Mouse (Mus musculus): ENCODE measurements around the gene Wfdc8. TPM values are rescaled to one million over a fixed set of nuclear protein-coding genes. Genes with fewer than 3 reads are reported as not detected.
"Not testable (repeated sequence)": the region's sequence is repeated elsewhere in the genome, so short reads cannot be mapped to it uniquely, and the experiment has no call there.

Gene Wfdc8
- not detected in 2 replicates for polyA plus RNA-seq (2016; fragmentation: Nextera tagmentation; extraction: Ambion mirVana)

DNA sequence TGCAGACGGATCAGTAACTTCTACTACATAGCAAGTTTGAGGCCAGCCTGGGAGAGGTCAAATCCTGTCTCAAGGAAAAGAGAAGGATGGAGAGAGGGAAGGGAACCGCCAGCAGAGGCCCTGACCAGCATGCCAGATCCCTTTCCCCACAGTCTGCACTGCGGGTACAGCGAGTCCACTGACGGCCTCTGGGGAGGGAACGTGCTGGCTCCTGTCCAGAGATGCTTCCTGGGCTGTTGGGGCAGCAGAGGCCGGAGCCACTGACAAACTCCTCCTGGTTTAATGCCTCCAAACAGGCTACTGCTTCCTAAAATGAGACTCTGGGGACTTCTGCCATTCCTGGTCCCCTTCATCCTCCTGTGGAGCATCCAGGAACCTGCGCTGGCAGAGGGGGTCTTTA is at the start of gene Wfdc8, which contains the start of gene Wfdc6b:
Gene Wfdc8 (minus strand): TSS at position 156 of the 400 bp plus-strand sequence.
Gene Wfdc6b (plus strand): TSS at position 52 of the 400 bp plus-strand sequence.
- H3K9ac ChIP-seq; H3K9me3 ChIP-seq; H3K27ac ChIP-seq; H3K36me3 ChIP-seq (replicated peaks); H3K4me2 ChIP-seq; ATAC-seq (ENCODE audit: low FRiP score); H3K27me3 ChIP-seq; H3K4me1 ChIP-seq; H3K4me3 ChIP-seq (replicated peaks): not testable (repeated sequence)
- WGBS, result 63% methylated on average over 8 of the region's 8 CpGs

DNA sequence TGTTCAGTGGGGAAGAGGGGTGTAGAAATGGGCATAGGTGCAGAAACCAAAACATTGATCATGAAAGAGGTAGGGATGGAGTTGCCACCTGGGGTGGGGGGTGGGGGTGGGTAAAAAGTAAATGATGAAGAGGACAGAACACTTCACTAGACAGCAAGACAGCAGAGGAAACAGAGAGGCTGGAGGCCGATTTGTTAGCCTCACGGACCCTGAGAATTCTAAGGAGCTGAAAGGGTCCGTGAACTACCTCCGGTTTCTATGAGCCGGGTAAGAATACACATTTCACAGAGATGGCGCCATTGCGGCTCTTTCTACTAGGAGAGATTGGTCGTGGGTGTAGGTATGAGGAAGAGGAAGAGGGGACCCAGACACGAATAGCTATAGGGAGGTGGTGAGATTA is 43.1 kb upstream of the Wfdc8 start, which contains the start of gene Wfdc9:
Gene Wfdc9 (minus strand): TSS at position 101 of the 400 bp plus-strand sequence.
- no peaks in the 10 kb centered on the region for H3K36me3 ChIP-seq (replicated peaks)
- H3K4me1 ChIP-seq, result no peaks in the 10 kb centered on the region
- no peak for ATAC-seq (ENCODE audit: low FRiP score)
- H3K9ac ChIP-seq, result no peak within 1 kb of the TSS
- H3K27me3 ChIP-seq, result no peaks in the 10 kb centered on the region
- no peaks in the 10 kb centered on the region for H3K9me3 ChIP-seq
- H3K27ac ChIP-seq, result no peak within 1 kb of the TSS
- WGBS, result 88% methylated on average over 9 of the region's 9 CpGs
- H3K4me2 ChIP-seq, result no peak within 1 kb of the TSS
- H3K4me3 ChIP-seq (replicated peaks), result no peak within 1 kb of the TSS

DNA sequence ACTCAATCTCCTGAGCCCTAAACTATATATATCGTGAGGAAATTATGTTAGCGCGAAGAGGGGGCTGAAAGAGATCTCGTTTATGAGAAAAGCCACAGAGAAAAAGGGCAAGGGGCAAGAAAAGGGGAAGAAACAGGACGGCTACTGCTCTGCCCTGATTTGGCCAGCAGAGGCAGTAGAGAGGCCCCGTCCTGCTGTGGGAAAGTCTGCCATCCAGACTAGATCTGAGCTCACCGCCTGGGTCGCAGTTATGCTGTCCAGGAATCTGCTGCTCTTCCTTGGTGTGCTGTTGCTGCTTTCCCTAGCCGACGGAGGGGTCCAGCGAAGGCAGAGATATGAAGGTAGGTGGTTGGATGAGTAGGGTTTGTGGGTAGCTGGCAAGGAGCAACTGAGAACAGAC is 42.4 kb upstream of the Wfdc8 start, which contains the start of gene Wfdc10:
Gene Wfdc10 (plus strand): TSS at position 189 of the 400 bp plus-strand sequence.
- WGBS, result 20% methylated on average over 11 of the region's 11 CpGs
- no peak within 1 kb of the TSS for H3K27ac ChIP-seq
- H3K4me2 ChIP-seq, result no peak within 1 kb of the TSS
- H3K9ac ChIP-seq, result no peak within 1 kb of the TSS
- no peaks in the 10 kb centered on the region for H3K9me3 ChIP-seq
- no peak within 1 kb of the TSS for H3K4me3 ChIP-seq (replicated peaks)
- H3K27me3 ChIP-seq, result no peaks in the 10 kb centered on the region
- ATAC-seq (ENCODE audit: low FRiP score), result no peak
- H3K4me1 ChIP-seq, result no peaks in the 10 kb centered on the region
- H3K36me3 ChIP-seq (replicated peaks), result no peaks in the 10 kb centered on the region

DNA sequence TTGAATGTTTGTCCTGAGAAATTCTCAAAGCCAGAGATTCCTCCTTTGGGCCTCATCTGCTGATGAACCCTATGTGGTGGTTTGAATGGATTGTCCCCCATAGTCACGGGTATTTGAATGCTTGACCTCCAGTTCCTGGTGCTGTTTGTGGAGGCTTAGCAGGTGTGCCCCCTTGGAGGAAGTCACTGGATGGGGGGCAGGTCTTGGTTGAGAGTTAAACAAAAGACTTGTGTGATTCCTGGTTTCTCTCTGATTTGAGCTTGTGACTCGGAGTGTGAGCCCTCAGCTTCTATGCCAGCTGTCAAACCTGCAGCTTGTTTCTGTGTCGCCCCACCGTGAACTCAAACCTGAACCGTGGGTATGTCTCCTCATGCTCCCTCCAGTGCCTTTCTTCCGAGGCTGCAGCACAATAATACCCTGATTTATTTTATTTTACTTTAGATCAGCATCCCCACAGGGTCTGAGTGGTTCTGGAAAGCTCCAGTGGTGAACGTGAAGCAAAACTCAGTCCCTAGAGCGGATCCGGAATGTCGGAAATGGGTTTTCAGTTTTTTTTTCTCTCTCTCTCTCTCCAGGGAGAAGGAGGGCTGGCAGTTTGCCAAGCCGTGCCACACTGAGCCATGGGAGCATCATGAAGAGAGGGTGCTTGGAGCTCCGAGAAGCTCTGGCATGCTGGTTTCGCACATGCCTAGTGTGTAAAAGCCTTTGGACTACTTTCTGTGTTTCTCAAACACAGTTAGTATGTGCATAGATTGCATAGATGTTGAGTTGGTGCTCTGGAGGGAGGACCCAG is 28.7 kb upstream of the Wfdc8 start:
- no peaks in the 10 kb centered on the region for H3K27me3 ChIP-seq
- no peaks in the 10 kb centered on the region for H3K4me1 ChIP-seq
- H3K9ac ChIP-seq, result no peak overlapping the region
- no peaks in the 10 kb centered on the region for H3K9me3 ChIP-seq
- H3K4me3 ChIP-seq (replicated peaks), result no peak overlapping the region
- H3K27ac ChIP-seq, result no peak overlapping the region
- H3K4me2 ChIP-seq, result no peak overlapping the region
- 85% methylated on average over 13 of the region's 13 CpGs for WGBS
- no peak for ATAC-seq (ENCODE audit: low FRiP score)
- no peaks in the 10 kb centered on the region for H3K36me3 ChIP-seq (replicated peaks)

DNA sequence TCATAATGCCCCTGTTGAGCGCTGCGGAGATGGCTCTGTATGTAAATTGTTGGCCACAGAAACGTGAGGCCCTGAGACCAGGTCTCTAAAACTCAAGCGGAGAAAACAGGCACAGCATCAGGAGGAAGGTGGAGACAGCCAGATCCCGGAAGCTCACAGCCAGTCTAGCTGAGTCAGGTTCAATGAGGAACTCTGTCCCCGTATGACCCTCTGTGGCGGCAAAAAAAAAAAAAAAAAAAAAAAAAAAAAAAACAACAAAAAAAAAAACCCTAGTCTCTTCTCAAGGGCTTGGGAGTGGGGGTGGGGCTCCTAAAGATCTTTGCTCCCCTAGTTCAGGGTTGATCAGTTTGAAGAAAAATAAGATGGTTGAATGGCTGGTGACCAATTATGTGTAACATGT is 27.7 kb upstream of the Wfdc8 start:
- 68% methylated on average over 7 of the region's 7 CpGs for WGBS
- no peaks in the 10 kb centered on the region for H3K4me1 ChIP-seq
- H3K9me3 ChIP-seq, result no peaks in the 10 kb centered on the region
- H3K36me3 ChIP-seq (replicated peaks), result no peaks in the 10 kb centered on the region
- no peak overlapping the region for H3K4me3 ChIP-seq (replicated peaks)
- no peak for ATAC-seq (ENCODE audit: low FRiP score)
- no peak overlapping the region for H3K4me2 ChIP-seq
- no peak overlapping the region for H3K9ac ChIP-seq
- no peaks in the 10 kb centered on the region for H3K27me3 ChIP-seq
- H3K27ac ChIP-seq, result no peak overlapping the region

DNA sequence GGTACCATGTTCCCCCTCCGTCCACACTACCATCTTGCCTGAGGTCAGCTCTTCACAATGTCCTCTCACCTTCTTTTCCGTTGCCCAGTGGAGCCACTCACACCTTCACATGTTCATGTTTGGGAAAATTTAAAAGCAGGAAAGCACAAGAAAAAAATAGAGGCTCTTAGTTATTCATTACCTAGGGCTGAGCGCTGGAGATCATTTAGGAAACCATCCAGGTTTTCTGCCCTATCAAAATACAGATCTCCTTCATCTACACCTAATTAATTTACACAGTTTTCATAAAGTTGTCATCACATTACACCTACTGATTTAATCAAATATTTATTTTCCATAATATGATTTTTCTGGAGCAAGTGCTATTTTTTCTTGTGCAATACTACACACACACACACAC is 25.3 kb upstream of the Wfdc8 start, which contains the start of gene Wfdc16:
Gene Wfdc16 (minus strand): TSS at position 101 of the 400 bp plus-strand sequence.
- ATAC-seq (ENCODE audit: low FRiP score), result no peak
- Histone ChIP-seq H3K4me2 (no peak within 1 kb of the TSS), H3K36me3 (replicated peaks) (no peaks in the 10 kb centered on the region), H3K9me3 (no peaks in the 10 kb centered on the region), H3K4me3 (replicated peaks) (no peak within 1 kb of the TSS), H3K27ac (no peak within 1 kb of the TSS), H3K4me1 (no peaks in the 10 kb centered on the region), H3K27me3 (no peaks in the 10 kb centered on the region), H3K9ac (no peak within 1 kb of the TSS)
- WGBS, result 81% methylated on average over 3 of the region's 3 CpGs

DNA sequence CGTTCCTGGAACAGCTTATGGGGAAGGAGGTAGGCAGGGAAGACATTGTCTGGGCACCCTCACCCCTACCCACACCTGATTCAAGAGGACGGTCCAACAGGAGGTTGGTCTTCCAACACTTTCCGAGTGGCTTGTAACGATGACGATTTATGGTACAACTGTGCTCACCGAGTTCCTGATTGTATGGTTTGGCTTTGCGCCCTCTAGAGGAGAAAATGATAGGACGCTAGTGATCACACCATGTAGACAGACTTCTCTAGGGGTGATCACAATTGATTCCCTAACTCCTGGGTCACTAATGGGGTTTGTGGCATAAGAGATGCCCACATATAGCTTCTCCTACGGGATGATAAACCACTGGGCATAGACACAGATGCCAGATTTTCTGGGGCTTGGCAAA is 21.8 kb upstream of the Wfdc8 start:
- Histone ChIP-seq H3K4me2 (no peak overlapping the region), H3K9me3 (no peaks in the 10 kb centered on the region), H3K4me3 (replicated peaks) (no peak overlapping the region), H3K27ac (no peak overlapping the region), H3K4me1 (no peaks in the 10 kb centered on the region), H3K9ac (no peak overlapping the region), H3K27me3 (no peaks in the 10 kb centered on the region), H3K36me3 (replicated peaks) (no peaks in the 10 kb centered on the region)
- ATAC-seq (ENCODE audit: low FRiP score), result no peak
- 86% methylated on average over 9 of the region's 9 CpGs for WGBS

DNA sequence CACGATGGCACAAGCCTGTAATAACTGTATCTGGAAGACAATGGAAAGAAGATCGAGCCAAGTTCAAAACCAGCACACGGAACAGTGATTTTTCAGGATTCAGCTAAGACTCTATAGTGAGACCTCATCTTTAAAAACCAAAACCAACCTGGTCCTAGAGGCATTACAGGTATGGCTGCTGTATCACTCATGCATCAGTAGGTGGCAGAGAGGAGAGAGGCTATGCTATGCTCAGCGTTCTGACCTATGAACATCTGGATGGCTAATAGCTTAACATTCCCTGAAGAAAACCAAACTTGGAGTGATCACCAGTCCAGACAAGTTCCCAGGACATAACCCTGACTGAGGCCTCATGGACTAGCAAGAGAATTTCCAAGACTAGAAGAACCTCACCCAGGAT is 8.3 kb upstream of the Wfdc8 start:
- H3K4me3 ChIP-seq (replicated peaks), result no peak overlapping the region
- H3K27me3 ChIP-seq, result no peaks in the 10 kb centered on the region
- no peak overlapping the region for H3K9ac ChIP-seq
- no peak overlapping the region for H3K4me2 ChIP-seq
- no peaks in the 10 kb centered on the region for H3K36me3 ChIP-seq (replicated peaks)
- no peak overlapping the region for H3K27ac ChIP-seq
- no peaks in the 10 kb centered on the region for H3K9me3 ChIP-seq
- WGBS, result 82% methylated on average over 4 of the region's 4 CpGs
- no peak for ATAC-seq (ENCODE audit: low FRiP score)
- H3K4me1 ChIP-seq, result no peaks in the 10 kb centered on the region

DNA sequence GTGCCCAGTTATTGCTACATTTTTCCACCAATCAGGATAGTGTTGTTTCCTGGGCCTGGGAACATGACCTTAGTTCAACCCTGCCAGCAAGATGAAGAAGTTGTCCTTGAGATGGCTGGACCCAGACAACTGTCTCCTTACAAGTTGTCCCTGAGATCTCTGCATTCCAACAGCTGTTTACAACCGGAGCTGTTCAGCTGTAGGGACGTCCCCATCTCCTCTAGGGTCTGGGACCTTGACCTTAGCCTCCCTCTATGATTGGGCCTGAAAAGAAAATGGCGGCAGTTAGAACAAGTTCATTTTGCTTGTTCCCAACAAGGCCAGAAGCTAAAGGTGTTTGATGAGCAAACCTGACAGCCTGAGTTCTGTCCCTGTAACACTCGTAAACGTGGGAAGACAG is 5.6 kb upstream of the Wfdc8 start:
- H3K36me3 ChIP-seq (replicated peaks), result no peaks in the 10 kb centered on the region
- no peak overlapping the region for H3K4me2 ChIP-seq
- no peaks in the 10 kb centered on the region for H3K4me1 ChIP-seq
- 82% methylated on average over 5 of the region's 5 CpGs for WGBS
- no peak overlapping the region for H3K4me3 ChIP-seq (replicated peaks)
- H3K27me3 ChIP-seq, result no peaks in the 10 kb centered on the region
- no peak overlapping the region for H3K9ac ChIP-seq
- H3K27ac ChIP-seq, result no peak overlapping the region
- no peaks in the 10 kb centered on the region for H3K9me3 ChIP-seq
- ATAC-seq (ENCODE audit: low FRiP score), result no peak

DNA sequence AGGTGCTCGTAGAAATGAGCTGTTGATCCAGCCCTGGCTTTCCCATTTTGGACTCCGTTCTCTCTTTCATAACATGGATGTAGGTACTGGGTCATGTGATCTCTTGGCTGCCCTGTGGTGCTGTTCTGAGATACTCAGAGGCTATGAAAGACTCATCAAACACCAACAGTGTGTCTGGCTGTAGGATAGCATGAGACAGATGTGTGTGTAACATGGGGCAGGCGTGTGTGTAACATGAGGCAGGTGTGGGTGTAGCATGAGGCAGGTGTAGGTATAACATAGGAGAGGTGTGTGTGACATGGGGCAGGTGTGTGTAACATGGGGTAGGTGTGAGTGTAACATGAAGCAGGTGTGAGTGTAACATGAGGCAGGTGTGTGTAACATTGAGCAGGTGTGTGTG is 2.0 kb upstream of the Wfdc8 start:
- H3K9ac ChIP-seq, result no peak overlapping the region
- no peaks in the 10 kb centered on the region for H3K9me3 ChIP-seq
- no peak overlapping the region for H3K4me3 ChIP-seq (replicated peaks)
- ATAC-seq (ENCODE audit: low FRiP score), result no peak
- no peak overlapping the region for H3K27ac ChIP-seq
- WGBS, result 92% methylated on average over 3 of the region's 3 CpGs
- H3K27me3 ChIP-seq, result no peaks in the 10 kb centered on the region
- H3K4me2 ChIP-seq, result no peak overlapping the region
- no peaks in the 10 kb centered on the region for H3K36me3 ChIP-seq (replicated peaks)
- no peaks in the 10 kb centered on the region for H3K4me1 ChIP-seq

DNA sequence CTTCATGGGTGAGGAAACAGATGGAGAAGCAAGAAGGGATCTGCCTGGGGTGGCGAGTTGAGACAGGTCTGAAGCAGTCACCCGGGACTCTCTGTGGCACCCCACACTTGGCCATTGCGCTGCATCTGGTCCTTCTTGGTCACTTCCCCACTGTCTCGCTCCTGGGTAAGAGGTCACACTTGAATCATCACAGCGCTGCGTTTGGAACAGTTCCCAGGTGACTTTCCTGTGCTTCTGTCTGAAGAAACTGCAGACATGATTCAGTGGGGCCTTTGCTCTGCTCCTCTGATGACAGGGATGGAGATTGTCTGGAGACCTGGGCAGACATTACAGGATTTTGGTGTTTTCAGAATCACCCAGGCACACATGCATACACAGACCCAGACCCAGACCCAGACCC is 4.6 kb downstream of the Wfdc8 start:
- H3K4me2 ChIP-seq, result no peak overlapping the region
- H3K4me3 ChIP-seq (replicated peaks), result no peak overlapping the region
- H3K27ac ChIP-seq, result no peak overlapping the region
- ATAC-seq (ENCODE audit: low FRiP score), result no peak
- H3K9me3 ChIP-seq, result no peaks in the 10 kb centered on the region
- no peaks in the 10 kb centered on the region for H3K36me3 ChIP-seq (replicated peaks)
- no peak overlapping the region for H3K9ac ChIP-seq
- H3K4me1 ChIP-seq, result no peaks in the 10 kb centered on the region
- no peaks in the 10 kb centered on the region for H3K27me3 ChIP-seq
- WGBS, result 82% methylated on average over 6 of the region's 6 CpGs

DNA sequence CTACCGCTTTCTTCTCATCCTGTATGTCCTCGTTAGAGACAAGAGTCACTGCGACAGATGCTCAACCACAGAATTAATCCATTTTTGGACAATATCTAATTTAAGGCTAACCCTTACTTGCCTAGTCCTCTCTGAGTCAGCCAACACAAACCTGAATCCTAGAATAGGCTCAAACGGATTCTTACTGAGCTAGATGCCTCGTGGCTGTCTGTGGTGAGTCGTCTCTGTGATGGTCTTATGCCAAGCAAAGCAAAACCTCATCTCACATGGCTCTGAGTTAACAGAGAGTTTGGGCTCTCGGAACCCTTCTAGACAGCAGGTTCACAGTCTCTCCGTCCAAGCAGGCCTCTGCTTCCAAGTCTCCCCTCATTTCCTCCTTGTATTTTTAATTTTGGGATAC is 9.0 kb downstream of the Wfdc8 start:
- no peak overlapping the region for H3K4me3 ChIP-seq (replicated peaks)
- no peak overlapping the region for H3K9ac ChIP-seq
- no peak overlapping the region for H3K4me2 ChIP-seq
- ATAC-seq (ENCODE audit: low FRiP score), result no peak
- peaks cover 7% of the 10 kb centered on the region; the same call in 1 of the 2 replicates for H3K9me3 ChIP-seq
- no peak overlapping the region for H3K27ac ChIP-seq
- H3K27me3 ChIP-seq, result no peaks in the 10 kb centered on the region
- H3K36me3 ChIP-seq (replicated peaks), result no peaks in the 10 kb centered on the region
- 91% methylated on average over 8 of the region's 8 CpGs for WGBS
- no peaks in the 10 kb centered on the region for H3K4me1 ChIP-seq

DNA sequence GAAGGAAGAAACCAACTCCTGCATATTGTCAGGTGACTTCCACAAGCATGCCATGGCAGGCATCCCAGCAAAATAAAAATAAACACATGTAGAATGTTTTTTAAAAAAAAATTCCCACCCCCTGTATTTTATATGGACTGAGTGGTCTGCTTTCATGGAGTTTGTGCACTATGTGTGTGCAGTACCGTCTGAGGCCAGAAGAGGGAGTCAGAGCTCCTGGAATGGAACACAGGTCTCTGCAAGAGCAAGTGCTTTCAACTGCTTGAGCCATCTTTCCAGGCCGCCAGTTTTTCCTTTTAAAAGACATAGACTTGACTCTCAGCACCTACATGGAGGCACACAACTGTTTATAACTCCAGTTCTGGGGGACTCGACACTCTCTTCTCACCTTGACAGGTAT is 9.9 kb downstream of the Wfdc8 start:
- ATAC-seq (ENCODE audit: low FRiP score), result no peak
- Histone ChIP-seq H3K4me2 (no peak overlapping the region), H3K9me3 (peaks cover 7% of the 10 kb centered on the region; the same call in 1 of the 2 replicates), H3K27ac (no peak overlapping the region), H3K36me3 (replicated peaks) (no peaks in the 10 kb centered on the region), H3K4me1 (no peaks in the 10 kb centered on the region), H3K9ac (no peak overlapping the region), H3K27me3 (no peaks in the 10 kb centered on the region), H3K4me3 (replicated peaks) (no peak overlapping the region)
- 92% methylated on average over 3 of the region's 3 CpGs for WGBS
